Comparison of ENCODE assay signal across 30 mouse cellular contexts in genomic region chr2:87480207-87480606, GRCm38 (mm10). TPM values are rescaled to one million over a fixed set of nuclear protein-coding genes. Genes with fewer than 3 reads are reported as not detected.
DNase-seq lines count a peak whose midpoint lies in the region; TF ChIP-seq lines count a peak whose summit lies in the region.
"Had no signal": no experiment of that assay in that cellular context is flagged by ENCODE, and none has a peak within 500 bp of the region (broad histone marks: within the 10 kb centered on the region; RNA-seq: fewer than 3 reads in every experiment).

No protein-coding gene starts in this region.

- no peak overlapping the region for H3K27ac ChIP-seq in layer of hippocampus, adult 2 months
- H3K27ac ChIP-seq in ES-Bruce4 (ENCODE audit: insufficient read depth, low read length) = no peak overlapping the region
- H3K27ac ChIP-seq: embryonic facial prominence, embryonic 13.5 days; heart, embryonic 10.5 days; limb, embryonic 13.5 days; liver, embryonic 15.5 days; macrophage; midbrain, embryonic 10.5 days; neural tube, embryonic 13.5 days had no signal

- peak; percentile 45 for TF ChIP-seq CTCF in layer of hippocampus, adult 2 months (conservative IDR thresholded peaks at IDR 0.05)
- no peak for TF ChIP-seq CTCF in ES-Bruce4 (IDR thresholded peaks at IDR 0.05; ENCODE audit: low read depth, low read length)
- TF ChIP-seq CTCF in brain, embryonic 14.5 days (IDR thresholded peaks at IDR 0.05; ENCODE audit: borderline replicate concordance, extremely low read depth, insufficient read depth, insufficient read length) = no peak

- H3K4me1 ChIP-seq in ES-Bruce4 (ENCODE audit: control insufficient read depth, insufficient read depth, low read length) = peaks cover 2% of the 10 kb centered on the region
- H3K4me1 ChIP-seq: embryonic facial prominence, embryonic 13.5 days; heart, embryonic 10.5 days; limb, embryonic 13.5 days; liver, embryonic 15.5 days; midbrain, embryonic 10.5 days; neural tube, embryonic 13.5 days had no signal

- TF ChIP-seq EP300 in ES-Bruce4 (IDR thresholded peaks at IDR 0.05; ENCODE audit: insufficient read depth, low read depth, low read length) = no peak

- no peak for TF ChIP-seq POLR2A in ES-Bruce4 (IDR thresholded peaks at IDR 0.05; ENCODE audit: insufficient read depth, low read length)
- TF ChIP-seq POLR2A in brain, embryonic 14.5 days (IDR thresholded peaks at IDR 0.05; ENCODE audit: borderline replicate concordance, extremely low read depth, insufficient read depth, insufficient read length, poor library complexity, severe bottlenecking) = no peak

- DNase-seq in embryo, embryonic 10 days (ENCODE audit: low spot score) = peak; percentile 6
- no peak for DNase-seq in embryo, embryonic 9.5 days (ENCODE audit: extremely low spot score)
- no peak for DNase-seq in layer of hippocampus, adult 2 months (ENCODE audit: low spot score in 2 of 2)
- DNase-seq in layer of hippocampus, adult 11-12 months (ENCODE audit: low spot score) = no peak
- DNase-seq in brain, embryonic 14.5 days (ENCODE audit: low read depth) = peak; percentile 2
- no peak for DNase-seq in adrenal gland, postnatal 36 days
- no peak for DNase-seq in frontal cortex, postnatal 25 days (ENCODE audit: low spot score in 2 of 2)
- DNase-seq: adrenal gland, adult 8-10 months; cerebellum, adult 11-12 months; cerebellum, postnatal 14 days; gastrocnemius, postnatal 14 days; heart, postnatal 10 days; layer of hippocampus, adult 9-11 months; spleen, adult 18-20 months; thymus, postnatal 36 days had no signal

- H3K4me3 ChIP-seq in layer of hippocampus, adult 2 months = no peak overlapping the region
- H3K4me3 ChIP-seq in ES-Bruce4 (ENCODE audit: low read depth, low read length) = no peak overlapping the region
- H3K4me3 ChIP-seq: embryonic facial prominence, embryonic 13.5 days; heart, embryonic 10.5 days; limb, embryonic 13.5 days; liver, embryonic 15.5 days; midbrain, embryonic 10.5 days; neural tube, embryonic 13.5 days had no signal

- peaks cover 4% of the 10 kb centered on the region; the same call in 1 of the 2 replicates for H3K9me3 ChIP-seq in ES-Bruce4 (replicated peaks; ENCODE audit: control insufficient read depth, insufficient read depth, low read length, poor library complexity, severe bottlenecking)
- H3K9me3 ChIP-seq: embryonic facial prominence, embryonic 13.5 days; heart, embryonic 10.5 days; limb, embryonic 13.5 days; liver, embryonic 15.5 days; midbrain, embryonic 10.5 days; neural tube, embryonic 13.5 days had no signal

- H3K36me3 ChIP-seq in ES-Bruce4 (ENCODE audit: control insufficient read depth, insufficient read depth, low read length, poor library complexity, severe bottlenecking) = 0 out of 2 replicates have a peak, but pooled peaks cover 3% of the 10 kb centered on the region
- H3K36me3 ChIP-seq: embryonic facial prominence, embryonic 13.5 days; heart, embryonic 10.5 days; limb, embryonic 13.5 days; liver, embryonic 15.5 days; midbrain, embryonic 10.5 days; neural tube, embryonic 13.5 days had no signal

- no peaks in the 10 kb centered on the region for H3K27me3 ChIP-seq in ES-Bruce4 (ENCODE audit: control insufficient read depth, insufficient read depth, low read length, poor library complexity, severe bottlenecking)
- H3K27me3 ChIP-seq: embryonic facial prominence, embryonic 13.5 days; limb, embryonic 13.5 days; liver, embryonic 15.5 days; neural tube, embryonic 13.5 days had no signal

- 0 out of 2 replicates have a peak overlapping the region, but pooled peaks have one; percentile 37 for H3K9ac ChIP-seq in ES-Bruce4 (ENCODE audit: low read depth, poor library complexity, severe bottlenecking)
- H3K9ac ChIP-seq: embryonic facial prominence, embryonic 13.5 days; limb, embryonic 13.5 days; liver, embryonic 15.5 days; neural tube, embryonic 13.5 days had no signal

RNA-seq across cellular contexts. Expression of gene Pramel7, which starts 16.7 kb away (rescaled TPM):
- not detected for total RNA-seq in layer of hippocampus, adult 2 months (2021)
- polyA plus RNA-seq in ES-Bruce4 (2011; ENCODE audit: insufficient read depth, insufficient read length, low read depth, missing spikeins) = not detected in 2 replicates
- polyA plus RNA-seq in brain, embryonic 14.5 days (2012; rRNA removed) = not detected in 2 replicates
- not detected for total RNA-seq in adrenal gland, postnatal 36 days (2021)
- total RNA-seq: adrenal gland, adult 8-10 months; gastrocnemius, postnatal 14 days; heart, postnatal 10 days; left cerebral cortex, postnatal 10 days had no signal
- polyA plus RNA-seq: CD4-positive, CD25-positive, alpha-beta regulatory T cell, adult 4 months; embryonic facial prominence, embryonic 13.5 days; forebrain, embryonic 14.5 days; heart, embryonic 10.5 days; hindbrain, embryonic 11.5 days; inflammation-experienced regulatory T-cells, adult 6 months; kidney, embryonic 16.5 days; limb, embryonic 13.5 days; liver, embryonic 15.5 days; lung, embryonic 16.5 days; macrophage; midbrain, embryonic 10.5 days; neural tube, embryonic 13.5 days had no signal

RNA-seq across cellular contexts. Expression of gene Pramel6, which starts 26.2 kb away (rescaled TPM):
- total RNA-seq in layer of hippocampus, adult 2 months (2021) = not detected
- 0.76 and 1.4 TPM in 2 replicates for polyA plus RNA-seq in ES-Bruce4 (2011; ENCODE audit: insufficient read depth, insufficient read length, low read depth, missing spikeins)
- polyA plus RNA-seq in brain, embryonic 14.5 days (2012; rRNA removed) = not detected in 2 replicates
- not detected for total RNA-seq in adrenal gland, postnatal 36 days (2021)
- total RNA-seq: adrenal gland, adult 8-10 months; gastrocnemius, postnatal 14 days; heart, postnatal 10 days; left cerebral cortex, postnatal 10 days had no signal
- polyA plus RNA-seq: CD4-positive, CD25-positive, alpha-beta regulatory T cell, adult 4 months; embryonic facial prominence, embryonic 13.5 days; forebrain, embryonic 14.5 days; heart, embryonic 10.5 days; hindbrain, embryonic 11.5 days; inflammation-experienced regulatory T-cells, adult 6 months; kidney, embryonic 16.5 days; limb, embryonic 13.5 days; liver, embryonic 15.5 days; lung, embryonic 16.5 days; macrophage; midbrain, embryonic 10.5 days; neural tube, embryonic 13.5 days had no signal

RNA-seq across cellular contexts. Expression of gene Olfr1126, which starts 26.4 kb away (rescaled TPM):
- total RNA-seq in layer of hippocampus, adult 2 months (2021) = not detected
- polyA plus RNA-seq in ES-Bruce4 (2011; ENCODE audit: insufficient read depth, insufficient read length, low read depth, missing spikeins) = not detected in 2 replicates
- not detected in 2 replicates for polyA plus RNA-seq in brain, embryonic 14.5 days (2012; rRNA removed)
- total RNA-seq in adrenal gland, postnatal 36 days (2021) = not detected
- total RNA-seq: adrenal gland, adult 8-10 months; gastrocnemius, postnatal 14 days; heart, postnatal 10 days; left cerebral cortex, postnatal 10 days had no signal
- polyA plus RNA-seq: CD4-positive, CD25-positive, alpha-beta regulatory T cell, adult 4 months; embryonic facial prominence, embryonic 13.5 days; forebrain, embryonic 14.5 days; heart, embryonic 10.5 days; hindbrain, embryonic 11.5 days; inflammation-experienced regulatory T-cells, adult 6 months; kidney, embryonic 16.5 days; limb, embryonic 13.5 days; liver, embryonic 15.5 days; lung, embryonic 16.5 days; macrophage; midbrain, embryonic 10.5 days; neural tube, embryonic 13.5 days had no signal

RNA-seq across cellular contexts. Expression of gene Olfr1124, which starts 50.1 kb away (rescaled TPM):
- not detected for total RNA-seq in layer of hippocampus, adult 2 months (2021)
- not detected in 2 replicates for polyA plus RNA-seq in ES-Bruce4 (2011; ENCODE audit: insufficient read depth, insufficient read length, low read depth, missing spikeins)
- not detected in 2 replicates for polyA plus RNA-seq in brain, embryonic 14.5 days (2012; rRNA removed)
- not detected for total RNA-seq in adrenal gland, postnatal 36 days (2021)
- total RNA-seq: adrenal gland, adult 8-10 months; gastrocnemius, postnatal 14 days; heart, postnatal 10 days; left cerebral cortex, postnatal 10 days had no signal
- polyA plus RNA-seq: forebrain, embryonic 14.5 days; liver, embryonic 15.5 days; macrophage had no signal

RNA-seq across cellular contexts. Expression of gene Olfr153, which starts 51.4 kb away (rescaled TPM):
- under 1 TPM in 1 of 2 experiments, not detected in 1; 0.28 TPM for total RNA-seq in layer of hippocampus, adult 2 months (2021)
- polyA plus RNA-seq in ES-Bruce4 (2011; ENCODE audit: insufficient read depth, insufficient read length, low read depth, missing spikeins) = not detected in 2 replicates
- polyA plus RNA-seq in brain, embryonic 14.5 days (2012; rRNA removed) = not detected in 2 replicates
- total RNA-seq in adrenal gland, postnatal 36 days (2021) = not detected
- total RNA-seq: adrenal gland, adult 8-10 months; gastrocnemius, postnatal 14 days; heart, postnatal 10 days; left cerebral cortex, postnatal 10 days had no signal
- polyA plus RNA-seq: CD4-positive, CD25-positive, alpha-beta regulatory T cell, adult 4 months; embryonic facial prominence, embryonic 13.5 days; forebrain, embryonic 14.5 days; heart, embryonic 10.5 days; hindbrain, embryonic 11.5 days; inflammation-experienced regulatory T-cells, adult 6 months; kidney, embryonic 16.5 days; limb, embryonic 13.5 days; liver, embryonic 15.5 days; lung, embryonic 16.5 days; macrophage; midbrain, embryonic 10.5 days; neural tube, embryonic 13.5 days had no signal

Comparison
In these comparisons a context has a peak if more than half of its experiments do, and no peak if none do; other contexts are left out.
1. DNase-seq: peak in embryo, embryonic 10 days (single experiment) and brain, embryonic 14.5 days (single experiment); none in embryo, embryonic 9.5 days (single experiment), layer of hippocampus, adult 2 months (0 of 2), layer of hippocampus, adult 11-12 months (single experiment), adrenal gland, postnatal 36 days (0 of 2) and frontal cortex, postnatal 25 days (0 of 2).